Mouse (Mus musculus): ENCODE data around the gene Tbcc.

GRCm38 (mm10) chr17:46880322-46880721 lies 10.2 kb upstream of the Tbcc start:
- TF ChIP-seq CTCF (IDR thresholded peaks at IDR 0.05; ENCODE audit: low read depth, low read length) = no peak
- TF ChIP-seq TAL1 (conservative IDR thresholded peaks at IDR 0.05; ENCODE audit: low read depth, low read length) = no peak
